Mouse (Mus musculus) forebrain, embryonic 12.5 days (tissue): Measurements from ENCODE around the gene Cdh22. TPM values are rescaled to one million over a fixed set of nuclear protein-coding genes. Genes with fewer than 3 reads are reported as not detected.
A peak's percentile ranks its signal among the peaks of the same experiment; 100 is the strongest.

Source experiments
- ATAC-seq: fragments of 200-750 bp; cut with Nextera tagmentation; 2 replicates; pipeline ENCODE4 v1.8.0; 2017; ENCODE audit warnings: moderate TSS enrichment; ENCODE audit not compliant: low FRiP score
- H3K27ac ChIP-seq: fragments of 300-500 bp; sonication (generic); 2 replicates; pipeline ENCODE4 v1.5.1; 2016; ENCODE audit warnings: mild to moderate bottlenecking
- H3K27me3 ChIP-seq: fragments of 300-500 bp; sonication (generic); 2 replicates; pipeline ENCODE4 v1.6.1; 2016; ENCODE audit warnings: mild to moderate bottlenecking
- H3K36me3 ChIP-seq: fragments of 300-500 bp; sonication (generic); replicated peaks from 2 replicates; pipeline ENCODE4 v1.6.1; 2016; ENCODE audit warnings: mild to moderate bottlenecking
- H3K4me1 ChIP-seq: fragments of 300-500 bp; sonication (generic); 2 replicates; pipeline ENCODE4 v1.6.1; 2016
- H3K4me2 ChIP-seq: fragments of 300-500 bp; sonication (generic); 2 replicates; pipeline ENCODE4 v1.6.1; 2016; ENCODE audit warnings: mild to moderate bottlenecking, moderate library complexity
- H3K4me3 ChIP-seq: fragments of 300-500 bp; sonication (generic); replicated peaks from 2 replicates; pipeline ENCODE4 v1.5.1; 2016; ENCODE audit warnings: mild to moderate bottlenecking
- H3K9ac ChIP-seq: fragments of 300-500 bp; sonication (generic); 2 replicates; pipeline ENCODE4 v1.6.1; 2016; ENCODE audit warnings: mild to moderate bottlenecking
- H3K9me3 ChIP-seq: fragments of 300-500 bp; sonication (generic); 2 replicates; pipeline ENCODE4 v1.6.1; 2016
- WGBS: fragments of 180-500 bp; shearing (Covaris S2); methylation state at CpG from one replicate; pipeline ENCODE4 v1.1.7; 2016; 5-methylcytosine and 5-hydroxymethylcytosine counted together
- polyA plus RNA-seq: library from polyadenylated mRNA; unstranded; fragments of >200 nt; fragmentation: Nextera tagmentation; extraction: Ambion mirVana; gene quantifications from 2 replicates; pipeline ENCODE4 v1.2.1, GENCODE M21; 2016

Cdh22 gene
- polyA plus RNA-seq, 1 experiment from 2014 or later: 10.6 TPM

DNA sequence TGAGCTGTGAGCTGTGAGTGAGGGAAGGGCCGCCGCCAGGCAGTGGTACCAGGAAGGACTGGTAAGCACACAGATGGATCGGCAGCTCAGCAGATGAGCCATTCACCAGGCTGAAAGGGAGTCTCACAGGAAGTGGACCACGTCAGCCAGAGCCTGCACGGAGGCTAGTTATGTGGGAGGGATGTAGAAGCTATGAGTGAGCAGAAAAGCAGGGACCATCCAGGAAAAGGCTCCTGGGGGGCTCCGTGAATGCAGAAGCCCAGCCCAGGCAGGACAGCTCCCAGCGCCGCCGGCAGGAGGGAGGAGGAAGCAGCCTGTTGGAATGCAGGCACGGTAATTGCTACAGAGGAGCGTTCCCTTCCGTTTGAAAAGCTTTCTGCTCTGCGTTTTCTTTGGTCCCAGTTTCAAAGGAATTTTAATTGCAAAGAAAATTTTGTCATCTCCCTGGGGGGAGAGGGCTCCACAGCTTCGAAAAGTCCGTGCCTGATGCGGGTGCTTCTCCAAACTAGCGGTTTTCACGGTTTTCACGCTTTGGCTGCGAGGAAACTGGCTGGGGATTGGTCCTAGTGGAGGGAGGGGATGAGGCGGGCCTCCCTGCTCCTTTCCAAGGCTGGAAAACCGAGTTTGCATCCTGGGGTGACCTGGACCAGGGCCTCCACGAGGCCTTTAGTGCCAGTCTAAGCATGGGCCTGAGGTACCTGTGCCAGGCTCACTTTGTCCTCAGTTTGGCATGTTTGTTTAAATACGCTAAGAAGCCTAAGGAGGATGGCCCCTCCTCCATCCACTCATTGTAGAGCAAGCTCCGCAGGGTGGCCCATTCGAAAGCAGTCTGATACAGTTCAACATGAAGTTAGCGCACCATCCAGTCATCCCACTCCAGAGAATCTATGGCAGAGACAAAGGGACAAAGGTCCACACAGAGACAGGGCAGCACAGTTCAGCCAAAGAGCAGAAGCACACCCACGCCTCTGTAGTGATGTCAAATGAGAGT lies 32.6 kb downstream of the Cdh22 start:
- Histone ChIP-seq H3K27ac (peak overlapping the region; percentile 63), H3K4me1 (peaks cover 51% of the 10 kb centered on the region), H3K4me3 (peak overlapping the region; percentile 27), H3K4me2 (peak overlapping the region; percentile 57), H3K27me3 (peaks cover 36% of the 10 kb centered on the region), H3K36me3 (no peaks in the 10 kb centered on the region), H3K9ac (peak overlapping the region; percentile 26; the same call in 1 of the 2 replicates), H3K9me3 (no peaks in the 10 kb centered on the region)
- 3% methylated on average over 28 of the region's 28 CpGs for WGBS
- ATAC-seq: peak; percentile 50; the same call in 1 of the 2 replicates

DNA sequence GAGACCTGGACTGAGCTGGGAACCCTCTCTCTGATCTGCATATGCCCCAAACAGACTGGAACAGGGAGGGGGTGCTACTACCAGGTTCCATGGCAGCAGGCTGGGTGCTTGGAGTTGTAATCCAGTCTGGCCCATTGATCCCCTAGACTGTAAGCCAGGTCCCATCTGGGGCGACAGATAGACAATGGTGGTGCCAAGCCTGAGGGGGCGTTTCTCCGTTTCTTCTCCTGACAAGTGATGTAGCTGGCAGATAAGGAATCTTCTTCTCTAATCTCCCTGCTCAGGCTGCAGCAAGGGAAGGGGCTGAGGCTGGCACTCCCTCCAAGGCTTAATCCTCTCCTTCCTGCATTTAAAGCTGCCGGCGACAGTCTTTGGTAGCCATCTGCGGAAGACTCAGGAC lies 37.1 kb downstream of the Cdh22 start:
- Histone ChIP-seq H3K9me3 (0 out of 2 replicates have a peak, but pooled peaks cover 2% of the 10 kb centered on the region), H3K4me1 (peaks cover 56% of the 10 kb centered on the region), H3K27ac (no peak overlapping the region), H3K36me3 (no peaks in the 10 kb centered on the region), H3K4me2 (no peak overlapping the region), H3K9ac (no peak overlapping the region), H3K4me3 (no peak overlapping the region), H3K27me3 (peaks cover 58% of the 10 kb centered on the region)
- no peak for ATAC-seq
- 46% methylated on average over 6 of the region's 6 CpGs for WGBS

DNA sequence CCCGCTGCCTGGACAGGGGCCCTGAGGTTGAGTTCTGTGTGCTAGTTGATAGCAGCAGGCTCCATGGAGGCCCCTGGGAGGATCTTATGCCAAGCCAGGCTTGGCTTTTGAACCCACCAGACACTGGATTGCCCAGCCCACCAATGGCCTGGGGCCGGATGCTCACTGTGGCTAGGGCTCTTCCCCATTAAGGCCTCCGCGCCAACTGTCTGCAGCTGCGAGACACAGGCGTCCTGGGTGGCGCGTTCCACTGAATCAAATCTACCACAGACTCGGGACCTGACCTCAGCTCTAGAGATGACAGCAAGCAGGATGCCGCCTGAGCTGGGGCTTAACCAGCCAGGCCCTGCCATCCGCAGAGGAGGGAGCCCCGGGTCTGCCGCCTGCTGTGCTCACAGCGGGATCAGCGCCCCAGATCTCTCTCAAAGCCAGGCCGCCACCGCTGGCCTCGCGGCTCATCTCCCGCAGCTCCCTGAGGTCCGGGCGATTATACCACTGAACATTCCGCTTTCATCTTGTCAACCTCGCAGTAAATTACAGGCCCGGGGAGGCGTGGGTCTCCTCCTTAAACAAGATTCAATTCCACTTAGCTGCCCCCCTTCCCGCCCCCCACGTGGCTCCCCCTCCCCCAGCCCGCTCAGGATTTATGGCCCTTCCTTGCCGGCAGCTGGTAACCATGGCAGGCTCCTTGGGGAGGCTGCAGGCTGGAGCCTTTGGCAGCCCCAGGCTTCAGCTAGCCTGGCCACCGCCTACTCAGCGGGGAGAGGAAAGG lies 39.1 kb downstream of the Cdh22 start:
- peak overlapping the region; percentile 34 for H3K4me2 ChIP-seq
- peaks cover 63% of the 10 kb centered on the region for H3K27me3 ChIP-seq
- 0 out of 2 replicates have a peak, but pooled peaks cover 4% of the 10 kb centered on the region for H3K9me3 ChIP-seq
- peak overlapping the region; percentile 76 for H3K27ac ChIP-seq
- H3K4me3 ChIP-seq: no peak overlapping the region
- peaks cover 36% of the 10 kb centered on the region for H3K4me1 ChIP-seq
- H3K36me3 ChIP-seq: no peaks in the 10 kb centered on the region
- H3K9ac ChIP-seq: peak overlapping the region; percentile 36
- 4% methylated on average over 32 of the region's 32 CpGs for WGBS
- ATAC-seq: peak; percentile 67

DNA sequence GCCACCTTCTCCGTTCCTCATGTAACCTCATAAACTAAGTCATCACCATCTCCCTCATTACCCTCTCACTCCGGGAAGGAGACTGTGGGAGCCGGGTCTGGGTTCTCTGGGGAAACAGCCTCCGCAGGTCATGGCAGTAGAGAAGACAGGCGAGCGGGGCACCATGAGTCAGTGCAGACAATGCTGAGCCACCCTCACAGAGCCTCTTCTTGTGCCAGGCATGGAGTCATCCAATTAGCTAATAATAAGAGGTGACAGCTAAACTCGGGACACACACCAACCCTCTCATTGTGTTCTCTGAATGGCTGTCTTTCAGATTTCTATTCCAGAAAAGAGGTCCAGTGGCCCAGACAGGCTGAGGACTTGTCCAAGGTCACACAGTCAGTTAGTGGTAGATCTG lies 43.2 kb downstream of the Cdh22 start:
- Histone ChIP-seq H3K4me2 (no peak overlapping the region), H3K27me3 (peaks cover 47% of the 10 kb centered on the region), H3K9me3 (0 out of 2 replicates have a peak, but pooled peaks cover 4% of the 10 kb centered on the region), H3K9ac (no peak overlapping the region), H3K27ac (no peak overlapping the region), H3K36me3 (no peaks in the 10 kb centered on the region), H3K4me3 (no peak overlapping the region), H3K4me1 (peaks cover 21% of the 10 kb centered on the region)
- WGBS: 71% methylated on average over 7 of the region's 7 CpGs
- ATAC-seq: no peak

DNA sequence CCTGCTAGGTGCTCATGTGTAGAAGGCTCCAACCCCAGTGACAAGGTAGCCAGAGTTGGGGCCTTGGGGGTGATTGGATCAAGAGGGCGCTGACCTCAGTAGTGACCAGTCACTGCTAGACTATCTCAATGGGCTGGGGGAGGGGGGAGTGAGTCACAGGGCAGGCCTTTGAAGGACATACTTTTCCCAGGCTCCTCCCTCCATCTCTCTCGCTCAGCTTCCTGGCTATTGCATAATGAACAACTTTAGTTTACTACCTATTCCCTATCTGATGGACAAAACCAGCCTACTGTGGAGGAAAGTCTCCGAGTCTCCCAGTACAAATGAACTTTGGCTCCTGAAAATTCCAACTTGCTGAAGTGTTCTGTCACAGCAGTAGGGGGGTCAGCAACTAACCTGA lies 45.1 kb downstream of the Cdh22 start:
- Histone ChIP-seq H3K9me3 (0 out of 2 replicates have a peak, but pooled peaks cover 4% of the 10 kb centered on the region), H3K36me3 (no peaks in the 10 kb centered on the region), H3K4me1 (peaks cover 2% of the 10 kb centered on the region; the same call in 1 of the 2 replicates), H3K27me3 (peaks cover 42% of the 10 kb centered on the region), H3K9ac (no peak overlapping the region), H3K27ac (no peak overlapping the region), H3K4me2 (no peak overlapping the region), H3K4me3 (no peak overlapping the region)
- no peak for ATAC-seq
- whole genome bisulfite sequencing: 60% methylated on average over 3 of the region's 3 CpGs

DNA sequence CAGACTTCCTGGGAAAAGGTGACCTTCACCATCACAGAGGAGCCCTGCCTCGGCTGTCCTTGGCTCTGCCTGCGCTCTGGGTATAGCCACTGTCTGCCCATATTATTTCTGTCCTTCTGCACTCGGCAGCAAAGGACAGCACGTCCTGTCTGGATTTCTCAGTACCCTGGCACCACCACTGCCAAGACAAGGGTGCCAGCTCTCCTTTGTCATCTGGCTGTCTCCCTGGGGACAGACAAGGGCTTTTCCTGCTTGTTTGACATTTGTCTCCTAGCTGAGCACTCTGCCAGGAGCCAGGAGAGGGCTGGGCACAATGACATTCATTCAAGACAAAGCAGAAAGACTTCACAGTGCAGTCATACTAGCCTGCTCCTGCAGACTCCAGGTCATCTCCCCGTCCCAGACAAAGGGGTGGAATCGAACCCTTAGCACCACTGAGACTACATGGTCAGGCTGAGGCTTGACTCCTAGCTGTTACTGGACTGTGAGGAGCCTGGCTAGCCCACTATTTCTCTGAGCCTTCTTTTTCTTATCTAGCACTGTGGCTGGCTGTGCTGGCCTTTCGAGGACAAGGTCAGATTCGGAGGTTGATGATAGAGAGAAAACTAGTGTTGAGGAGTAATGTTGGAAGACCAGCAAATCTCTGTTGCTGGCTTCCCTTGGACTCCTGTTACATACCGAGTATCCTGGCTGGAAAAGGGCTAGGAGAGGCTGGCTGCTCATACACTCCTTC lies 46.8 kb downstream of the Cdh22 start:
- peaks cover 18% of the 10 kb centered on the region for H3K4me1 ChIP-seq
- H3K27ac ChIP-seq: no peak overlapping the region
- H3K27me3 ChIP-seq: peaks cover 27% of the 10 kb centered on the region
- no peak overlapping the region for H3K9ac ChIP-seq
- H3K9me3 ChIP-seq: 0 out of 2 replicates have a peak, but pooled peaks cover 4% of the 10 kb centered on the region
- H3K4me2 ChIP-seq: no peak overlapping the region
- H3K4me3 ChIP-seq: no peak overlapping the region
- no peaks in the 10 kb centered on the region for H3K36me3 ChIP-seq
- no peak for ATAC-seq
- WGBS: 78% methylated on average over 9 of the region's 9 CpGs

DNA sequence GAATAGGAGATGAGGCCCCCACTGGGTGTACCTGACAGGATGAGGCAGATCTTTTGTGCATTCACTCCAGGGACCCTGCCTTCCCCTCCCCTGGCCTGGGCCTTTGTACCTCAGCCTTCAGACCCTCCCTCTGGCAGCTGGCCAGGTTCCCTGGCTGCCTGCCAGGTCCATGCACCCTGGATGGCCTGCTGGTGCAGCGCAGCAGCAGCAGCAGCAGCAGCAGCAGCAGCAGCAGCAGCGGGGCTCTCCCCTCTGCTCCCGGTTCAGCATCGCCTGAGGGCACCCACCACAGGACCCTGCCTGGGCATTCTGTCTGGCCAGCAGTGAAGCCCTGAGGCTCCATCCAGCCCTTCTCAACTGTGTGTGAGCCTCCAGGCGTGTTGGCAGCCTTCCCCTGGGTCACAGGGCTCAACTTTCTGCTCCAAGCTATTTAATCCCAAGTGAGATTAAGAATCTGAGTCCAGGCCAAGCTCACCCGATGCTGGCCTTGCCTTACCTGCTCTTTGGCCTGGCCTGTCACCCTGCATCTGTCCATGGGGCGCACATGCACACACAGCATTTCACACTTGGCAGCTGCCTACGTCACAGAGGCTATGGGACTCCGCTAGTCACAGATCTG lies 50.5 kb downstream of the Cdh22 start:
- Histone ChIP-seq H3K36me3 (no peaks in the 10 kb centered on the region), H3K9me3 (no peaks in the 10 kb centered on the region), H3K27ac (peak overlapping the region; percentile 77), H3K4me2 (peak overlapping the region; percentile 24; the same call in 1 of the 2 replicates), H3K9ac (0 out of 2 replicates have a peak overlapping the region, but pooled peaks have one; percentile 3), H3K4me3 (no peak overlapping the region), H3K27me3 (peaks cover 55% of the 10 kb centered on the region), H3K4me1 (peaks cover 40% of the 10 kb centered on the region)
- WGBS: 23% methylated on average over 9 of the region's 9 CpGs
- ATAC-seq: peak; percentile 79

DNA sequence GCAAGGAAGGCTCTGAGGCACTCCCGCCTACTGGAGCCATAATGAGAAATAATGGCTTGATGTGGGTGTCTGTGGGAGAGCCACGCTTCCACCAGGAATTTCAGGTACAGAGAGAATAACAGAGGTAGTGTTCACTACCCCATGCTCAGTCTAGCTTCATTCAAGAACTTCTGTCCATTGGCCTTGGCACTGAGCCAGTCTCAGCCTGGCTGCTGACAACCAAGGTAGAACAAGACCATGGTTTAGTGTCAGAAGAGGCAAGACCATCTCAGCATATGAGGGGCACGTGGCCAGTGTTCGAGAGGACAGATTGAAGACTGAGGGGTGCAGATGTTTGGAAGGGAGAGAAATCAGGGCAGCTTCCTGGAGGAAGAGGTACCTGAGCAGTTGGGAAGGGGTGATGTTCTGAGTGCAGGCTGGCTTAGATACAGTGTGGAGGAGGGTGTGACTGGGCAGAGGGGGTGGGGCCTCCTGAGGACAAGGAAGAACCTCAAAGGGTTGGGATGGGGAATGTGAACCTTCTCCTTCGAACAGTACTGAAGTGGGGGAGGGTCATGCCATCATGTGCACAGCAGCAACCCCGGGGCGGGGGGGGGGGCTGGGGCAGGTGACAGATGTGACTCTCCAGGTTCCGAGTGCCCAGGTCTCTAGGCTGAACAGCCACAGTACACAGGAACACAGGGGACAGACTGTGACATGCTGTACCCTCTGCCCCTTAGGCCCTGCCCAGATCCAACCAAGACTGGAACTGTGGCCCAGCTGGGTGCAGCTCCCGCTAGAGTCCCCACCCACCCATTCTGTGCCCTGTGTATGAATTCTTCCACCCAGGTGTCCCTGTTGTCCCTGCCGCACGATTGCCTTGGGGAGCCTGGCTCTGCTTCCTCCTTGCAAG lies 52.3 kb downstream of the Cdh22 start:
- Histone ChIP-seq H3K9ac (no peak overlapping the region), H3K9me3 (no peaks in the 10 kb centered on the region), H3K4me1 (peaks cover 44% of the 10 kb centered on the region), H3K27me3 (peaks cover 59% of the 10 kb centered on the region), H3K36me3 (no peaks in the 10 kb centered on the region), H3K27ac (no peak overlapping the region), H3K4me2 (no peak overlapping the region), H3K4me3 (no peak overlapping the region)
- 79% methylated on average over 9 of the region's 11 CpGs for WGBS
- ATAC-seq: no peak

DNA sequence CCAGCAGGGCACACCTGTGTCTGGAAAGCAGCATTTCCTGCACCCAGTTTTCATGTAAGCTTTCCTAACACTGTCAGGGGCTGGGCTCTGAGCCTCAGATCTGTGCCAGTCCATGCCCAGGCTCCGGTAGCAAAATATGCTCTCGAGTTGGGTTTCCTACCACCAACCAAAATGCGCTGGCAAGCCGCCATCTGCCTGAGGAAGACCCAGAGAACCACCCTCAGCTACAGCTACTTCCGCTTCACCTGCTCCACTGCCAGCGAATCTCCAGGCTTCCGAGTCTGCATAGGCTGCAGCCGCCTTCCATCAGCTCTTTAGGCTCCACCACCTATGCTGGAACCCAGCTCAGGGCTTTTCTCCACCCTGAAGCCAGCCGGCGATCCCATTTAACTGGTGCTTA lies 55.4 kb downstream of the Cdh22 start:
- Histone ChIP-seq H3K9me3 (no peaks in the 10 kb centered on the region), H3K27ac (no peak overlapping the region), H3K4me2 (no peak overlapping the region), H3K36me3 (no peaks in the 10 kb centered on the region), H3K27me3 (peaks cover 77% of the 10 kb centered on the region), H3K4me3 (no peak overlapping the region), H3K4me1 (peaks cover 55% of the 10 kb centered on the region), H3K9ac (no peak overlapping the region)
- ATAC-seq: no peak
- 59% methylated on average over 10 of the region's 10 CpGs for WGBS

DNA sequence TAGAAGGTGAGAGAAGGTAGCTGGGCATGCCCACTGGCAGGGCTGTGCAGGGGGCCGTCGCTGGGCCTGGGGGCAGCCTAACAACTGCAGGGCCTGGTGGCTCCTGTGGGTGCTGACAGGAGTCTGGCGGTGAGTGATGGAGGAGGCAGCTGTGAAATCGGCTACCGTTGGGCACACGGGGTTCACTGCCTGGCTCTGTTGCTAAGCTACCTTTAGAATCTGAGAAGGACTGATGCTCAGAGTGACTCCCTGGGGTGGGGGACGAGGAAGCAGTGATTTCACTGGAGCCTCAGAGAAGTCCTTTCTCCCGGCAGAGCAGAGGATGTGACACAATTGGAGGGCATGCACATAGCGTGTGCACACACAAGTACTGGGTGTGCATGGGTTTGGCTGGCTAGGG lies 57.7 kb downstream of the Cdh22 start:
- H3K36me3 ChIP-seq: no peaks in the 10 kb centered on the region
- 18% methylated on average over 9 of the region's 9 CpGs for WGBS
- no peak overlapping the region for H3K4me2 ChIP-seq
- H3K27ac ChIP-seq: peak overlapping the region; percentile 50; the same call in 1 of the 2 replicates
- peak; percentile 62 for ATAC-seq
- H3K4me1 ChIP-seq: peaks cover 32% of the 10 kb centered on the region
- H3K27me3 ChIP-seq: peaks cover 73% of the 10 kb centered on the region
- H3K9me3 ChIP-seq: no peaks in the 10 kb centered on the region
- no peak overlapping the region for H3K4me3 ChIP-seq
- H3K9ac ChIP-seq: peak overlapping the region; percentile 17; the same call in 1 of the 2 replicates
